Mouse (Mus musculus): ENCODE measurements around the gene Tes.

GRCm38 (mm10) chr6:17115046-17115790 is 50.3 kb downstream of the Tes start:
- TF ChIP-seq EP300 (IDR thresholded peaks at IDR 0.05; ENCODE audit: low read depth), result no peak
- no peak for TF ChIP-seq CTCF (IDR thresholded peaks at IDR 0.05; ENCODE audit: low read depth)
